Mouse (Mus musculus) kidney, adult 2 months (tissue): ENCODE measurements around the gene 1700014D04Rik.

ENCODE experiments used
- CTCF ChIP-seq: fragments of 200-500 bp; conservative IDR thresholded peaks from 2 replicates; pipeline ENCODE4 v1.5.1; 2011; ENCODE audit warnings: low read depth, mild to moderate bottlenecking, control low read depth, low read length, moderate library complexity, mixed read lengths; ENCODE audit not compliant: insufficient read depth, insufficient read length
- POLR2A ChIP-seq: fragments of 200-500 bp; IDR thresholded peaks from one replicate; pipeline ENCODE4 v1.6.1; 2011; ENCODE audit warnings: low read depth, low read length, control low read depth

GRCm38 (mm10) chr13:59726139-59726867 is 20.2 kb downstream of the 1700014D04Rik start:
- no peak for TF ChIP-seq CTCF
- TF ChIP-seq POLR2A, result no peak
